Comparison of ENCODE assay signal across 13 mouse cellular contexts in the genomic region with DNA sequence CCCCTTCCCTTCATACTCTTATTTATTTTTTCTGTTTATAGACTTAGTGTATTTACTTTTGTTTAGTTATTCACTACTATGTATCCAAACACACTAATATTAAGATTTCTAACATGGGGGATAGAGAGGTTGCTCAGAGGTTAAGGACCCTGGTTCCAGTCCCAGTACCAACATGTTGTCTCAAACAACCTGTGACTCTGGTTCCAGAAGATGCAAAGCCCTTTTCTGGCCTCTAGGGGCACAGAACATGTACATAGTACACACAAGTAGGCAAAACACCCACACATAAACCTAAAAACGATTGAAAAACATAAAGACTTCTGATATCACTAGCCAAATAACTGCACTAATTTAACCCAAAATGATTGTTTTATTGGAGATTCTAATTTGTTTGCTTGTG. TPM values are rescaled to one million over a fixed set of nuclear protein-coding genes. Genes with fewer than 3 reads are reported as not detected.
DNase-seq lines count a peak whose midpoint lies in the region; ATAC-seq lines count a peak whose summit lies in the region.
"Had no signal": no experiment of that assay in that cellular context is flagged by ENCODE, and none has a peak within 500 bp of the region (broad histone marks: within the 10 kb centered on the region; RNA-seq: fewer than 3 reads in every experiment).

No protein-coding gene starts in this region.

- no peak overlapping the region for H3K9ac ChIP-seq in hindbrain, embryonic 14.5 days
- H3K9ac ChIP-seq: embryonic facial prominence, embryonic 13.5 days; neural tube, embryonic 13.5 days had no signal

- no peak for ATAC-seq in hindbrain, embryonic 14.5 days (ENCODE audit: low FRiP score)

- peak; percentile 80 for DNase-seq in heart, adult 11 months
- no peak for DNase-seq in heart, postnatal 4 days
- peak; percentile 27 for DNase-seq in lung, postnatal 36 days
- no peak for DNase-seq in lung, adult 18-20 months
- DNase-seq in T-cell, adult 2 months (ENCODE audit: low spot score): peak; percentile 31
- peak; percentile 45 for DNase-seq in retina, postnatal 1 day
- DNase-seq in testis, postnatal 10 days (ENCODE audit: low spot score): no peak
- DNase-seq in hindbrain, embryonic 14.5 days (ENCODE audit: low spot score): no peak
- DNase-seq: heart, postnatal 10 days had no signal

- peaks cover 13% of the 10 kb centered on the region for H3K4me1 ChIP-seq in hindbrain, embryonic 14.5 days (replicated peaks; ENCODE audit: control insufficient read depth, insufficient read depth, low read length)

- no peaks in the 10 kb centered on the region for H3K27me3 ChIP-seq in hindbrain, embryonic 14.5 days (ENCODE audit: control insufficient read depth, insufficient read depth, low read length)
- H3K27me3 ChIP-seq: embryonic facial prominence, embryonic 13.5 days; neural tube, embryonic 13.5 days had no signal

- 48% methylated on average over 1 of the region's 1 CpGs for WGBS in hindbrain, embryonic 14.5 days

- H3K36me3 ChIP-seq in hindbrain, embryonic 14.5 days (replicated peaks; ENCODE audit: control insufficient read depth, insufficient read depth): no peaks in the 10 kb centered on the region
- H3K36me3 ChIP-seq: limb, embryonic 10.5 days; neural tube, embryonic 13.5 days had no signal

- H3K4me3 ChIP-seq in hindbrain, embryonic 14.5 days (replicated peaks; ENCODE audit: low read length): no peak overlapping the region
- H3K4me3 ChIP-seq: embryonic facial prominence, embryonic 13.5 days; limb, embryonic 10.5 days; megakaryocyte, embryonic 14.5 days; neural tube, embryonic 13.5 days had no signal

- no peak overlapping the region for H3K4me2 ChIP-seq in hindbrain, embryonic 14.5 days (replicated peaks)
- H3K4me2 ChIP-seq: embryonic facial prominence, embryonic 13.5 days; neural tube, embryonic 13.5 days had no signal

- H3K27ac ChIP-seq in hindbrain, embryonic 14.5 days: no peak overlapping the region
- H3K27ac ChIP-seq: embryonic facial prominence, embryonic 13.5 days; limb, embryonic 10.5 days; neural tube, embryonic 13.5 days had no signal

- no peaks in the 10 kb centered on the region for H3K9me3 ChIP-seq in hindbrain, embryonic 14.5 days (ENCODE audit: control insufficient read depth, low read length)
- H3K9me3 ChIP-seq: embryonic facial prominence, embryonic 13.5 days; limb, embryonic 10.5 days; megakaryocyte, embryonic 14.5 days; neural tube, embryonic 13.5 days had no signal

RNA-seq across cellular contexts. Expression of gene Eid1, which starts 2.0 kb away (rescaled TPM):
- total RNA-seq in heart, postnatal 4 days (2021): 100 to 1,000 TPM in 1 of 2 experiments, 10 to 100 TPM in 1; 96.5 to 104 TPM
- 552 and 600 TPM in 2 replicates for polyA plus RNA-seq in hindbrain, embryonic 14.5 days (2014; fragmentation: Nextera tagmentation; extraction: Ambion mirVana)

RNA-seq across cellular contexts. Expression of gene Cep152, which starts 45.9 kb away (rescaled TPM):
- 1 to 10 TPM; 4.8 to 4.9 TPM for total RNA-seq in heart, postnatal 4 days (2021)
- 2.8 and 3.2 TPM in 2 replicates for polyA plus RNA-seq in hindbrain, embryonic 14.5 days (2014; fragmentation: Nextera tagmentation; extraction: Ambion mirVana)

RNA-seq across cellular contexts. Expression of gene Shc4, which starts 53.1 kb away (rescaled TPM):
- total RNA-seq in heart, postnatal 4 days (2021): 1 to 10 TPM in 1 of 2 experiments, under 1 TPM in 1; 0.74 to 1.0 TPM
- polyA plus RNA-seq in hindbrain, embryonic 14.5 days (2014; fragmentation: Nextera tagmentation; extraction: Ambion mirVana): 3.3 and 3.8 TPM in 2 replicates

Comparison
In these comparisons a context has a peak if more than half of its experiments do, and no peak if none do; other contexts are left out.
1. DNase-seq: peak in heart, adult 11 months (single experiment), lung, postnatal 36 days (single experiment), T-cell, adult 2 months (single experiment) and retina, postnatal 1 day (single experiment); none in heart, postnatal 4 days (single experiment), lung, adult 18-20 months (0 of 2), testis, postnatal 10 days (single experiment) and hindbrain, embryonic 14.5 days (single experiment).